Mouse (Mus musculus): ENCODE measurements around the gene Ly6g6f.

GRCm38 (mm10) chr17:35120745-35121142 lies 35.3 kb upstream of the Ly6g6f start:
- TF ChIP-seq CTCF (IDR thresholded peaks at IDR 0.05; ENCODE audit: extremely low read depth, insufficient read length, insufficient replicate concordance, low read depth, low read length) (no peak), POLR2A (IDR thresholded peaks at IDR 0.05; ENCODE audit: low read depth, low read length) (no peak)

Measured in small intestine, adult 2 months (tissue).